Mouse (Mus musculus): ENCODE measurements around the gene Card14.
A peak's percentile ranks its signal among the peaks of the same experiment; 100 is the strongest.

Card14 gene

GRCm38 (mm10) chr11:119300986-119301385 is 6.6 kb upstream of the Card14 start:
- DNase-seq (ENCODE audit: low spot score in 2 of 2): no peak

- no peak for DNase-seq (ENCODE audit: low spot score in 2 of 2)
These were observed 2.5 kb upstream of the Card14 start for GRCm38 (mm10) chr11:119304904-119305712.

GRCm38 (mm10) chr11:119306762-119307657 is 558 bp upstream of the Card14 start:
- DNase-seq (ENCODE audit: low spot score in 2 of 2): no peak

GRCm38 (mm10) chr11:119307916-119308315 is 348 bp downstream of the Card14 start:
- no peak for DNase-seq (ENCODE audit: low spot score in 2 of 2)

GRCm38 (mm10) chr11:119310621-119311020 is 3.1 kb downstream of the Card14 start:
- no peak for DNase-seq (ENCODE audit: low spot score in 2 of 2)

- no peak for DNase-seq (ENCODE audit: low spot score in 2 of 2)
These were observed 6.8 kb downstream of the Card14 start for GRCm38 (mm10) chr11:119314252-119314936.

- peak in 1 of 2 experiments; percentile 54 for DNase-seq (ENCODE audit: low spot score in 2 of 2)
These were observed 9.2 kb downstream of the Card14 start for GRCm38 (mm10) chr11:119316720-119317119.

GRCm38 (mm10) chr11:119322521-119322920 is 15.0 kb downstream of the Card14 start:
- DNase-seq (ENCODE audit: low spot score in 2 of 2): no peak

- DNase-seq (ENCODE audit: low spot score in 2 of 2): no peak
These were observed 17.5 kb downstream of the Card14 start for GRCm38 (mm10) chr11:119325068-119325467.

- no peak for DNase-seq (ENCODE audit: low spot score in 2 of 2)
These were observed 23.0 kb downstream of the Card14 start for GRCm38 (mm10) chr11:119330592-119330991.

- no peak for DNase-seq (ENCODE audit: low spot score in 2 of 2)
These were observed 24.4 kb downstream of the Card14 start for GRCm38 (mm10) chr11:119331970-119332369.

- no peak for DNase-seq (ENCODE audit: low spot score in 2 of 2)
These were observed 30.9 kb downstream of the Card14 start for GRCm38 (mm10) chr11:119338271-119339059.

- DNase-seq (ENCODE audit: low spot score in 2 of 2): no peak
These were observed 31.6 kb downstream of the Card14 start for GRCm38 (mm10) chr11:119339179-119339578.

- DNase-seq (ENCODE audit: low spot score in 2 of 2): peak in 1 of 2 experiments; percentile 69
These were observed 32.1 kb downstream of the Card14 start for GRCm38 (mm10) chr11:119339637-119340036.

GRCm38 (mm10) chr11:119344178-119344577 is 36.6 kb downstream of the Card14 start:
- DNase-seq (ENCODE audit: low spot score in 2 of 2): peak; percentile 13 to 32

- no peak for DNase-seq (ENCODE audit: low spot score in 2 of 2)
These were observed 37.3 kb downstream of the Card14 start for GRCm38 (mm10) chr11:119344865-119345264.

- no peak for DNase-seq (ENCODE audit: low spot score in 2 of 2)
These were observed 39.6 kb downstream of the Card14 start for GRCm38 (mm10) chr11:119347125-119347524.

- no peak for DNase-seq (ENCODE audit: low spot score in 2 of 2)
These were observed 44.5 kb downstream of the Card14 start for GRCm38 (mm10) chr11:119352113-119352512.

- DNase-seq (ENCODE audit: low spot score in 2 of 2): no peak
These were observed 46.4 kb downstream of the Card14 start for GRCm38 (mm10) chr11:119353946-119354345.

GRCm38 (mm10) chr11:119354798-119355442 is 47.4 kb downstream of the Card14 start:
- peak; percentile 55 to 69 for DNase-seq (ENCODE audit: low spot score in 2 of 2)

All from heart, adult 9 months (tissue).